Mouse (Mus musculus): ENCODE measurements around the gene Camk1g.

- TF ChIP-seq POLR2A (IDR thresholded peaks at IDR 0.05; ENCODE audit: low read depth, low read length) (no peak), CTCF (conservative IDR thresholded peaks at IDR 0.05; ENCODE audit: insufficient read depth, insufficient read length, low read depth, low read length) (no peak)
These were observed 44.2 kb downstream of the Camk1g start for GRCm38 (mm10) chr1:193325891-193326290.
